Mouse (Mus musculus): ENCODE measurements at regions not wholly inside any gene's neighbourhood (a gene's known extent, or its start where the extent isn't known, plus 50 kb on each side); places are given as distances from the start of the nearest gene placed in this dataset.

- ATAC-seq = no peak
Measured at GRCm38 (mm10) chr2:45590980-45591379, 473.8 kb upstream of the Zeb2 start.

GRCm38 (mm10) chr2:45588248-45588647 lies 471.1 kb upstream of the Zeb2 start:
- no peak for ATAC-seq

GRCm38 (mm10) chr2:45586588-45587200 lies 469.5 kb upstream of the Zeb2 start:
- ATAC-seq = no peak

GRCm38 (mm10) chr2:45581549-45581925 lies 464.3 kb upstream of the Zeb2 start:
- ATAC-seq = no peak

- no peak for ATAC-seq
Measured at GRCm38 (mm10) chr2:45580838-45581548, 463.8 kb upstream of the Zeb2 start.

- no peak for ATAC-seq
Measured at GRCm38 (mm10) chr2:45572906-45573305, 455.7 kb upstream of the Zeb2 start.

GRCm38 (mm10) chr2:45554707-45555106 lies 437.5 kb upstream of the Zeb2 start:
- no peak for ATAC-seq

GRCm38 (mm10) chr2:45541394-45541793 lies 424.2 kb upstream of the Zeb2 start:
- ATAC-seq = no peak

- no peak for ATAC-seq
Measured at GRCm38 (mm10) chr2:45538950-45539349, 421.8 kb upstream of the Zeb2 start.

- ATAC-seq = no peak
Measured at GRCm38 (mm10) chr2:45537722-45538121, 420.5 kb upstream of the Zeb2 start.

- ATAC-seq = no peak
Measured at GRCm38 (mm10) chr2:45534806-45535205, 417.6 kb upstream of the Zeb2 start.

GRCm38 (mm10) chr2:45522310-45522709 lies 405.1 kb upstream of the Zeb2 start:
- ATAC-seq = no peak

- no peak for ATAC-seq
Measured at GRCm38 (mm10) chr2:45519550-45520152, 402.5 kb upstream of the Zeb2 start.

- no peak for ATAC-seq
Measured at GRCm38 (mm10) chr2:45514290-45515180, 397.3 kb upstream of the Zeb2 start.

GRCm38 (mm10) chr2:45512852-45513251 lies 395.7 kb upstream of the Zeb2 start:
- ATAC-seq = no peak

- ATAC-seq = no peak
Measured at GRCm38 (mm10) chr2:45511791-45512190, 394.6 kb upstream of the Zeb2 start.

GRCm38 (mm10) chr2:45504468-45504867 lies 387.3 kb upstream of the Zeb2 start:
- ATAC-seq = no peak

- no peak for ATAC-seq
Measured at GRCm38 (mm10) chr2:45493656-45494055, 376.5 kb upstream of the Zeb2 start.

GRCm38 (mm10) chr2:45486530-45486929 lies 369.3 kb upstream of the Zeb2 start:
- ATAC-seq = no peak

GRCm38 (mm10) chr2:45485477-45485876 lies 368.3 kb upstream of the Zeb2 start:
- no peak for ATAC-seq

- ATAC-seq = no peak
Measured at GRCm38 (mm10) chr2:45480671-45481070, 363.5 kb upstream of the Zeb2 start.

GRCm38 (mm10) chr2:45475996-45476395 lies 358.8 kb upstream of the Zeb2 start:
- no peak for ATAC-seq

GRCm38 (mm10) chr2:45464306-45464705 lies 347.1 kb upstream of the Zeb2 start:
- ATAC-seq = no peak

All from CD4-positive, CD25-positive, alpha-beta regulatory T cell, adult 4 months (primary cell).